Mouse (Mus musculus): ENCODE measurements around the gene Slc25a23. TPM values are rescaled to one million over a fixed set of nuclear protein-coding genes. Genes with fewer than 3 reads are reported as not detected.

Gene Slc25a23
- polyA plus RNA-seq, 1 experiment: 8.8 TPM

DNA sequence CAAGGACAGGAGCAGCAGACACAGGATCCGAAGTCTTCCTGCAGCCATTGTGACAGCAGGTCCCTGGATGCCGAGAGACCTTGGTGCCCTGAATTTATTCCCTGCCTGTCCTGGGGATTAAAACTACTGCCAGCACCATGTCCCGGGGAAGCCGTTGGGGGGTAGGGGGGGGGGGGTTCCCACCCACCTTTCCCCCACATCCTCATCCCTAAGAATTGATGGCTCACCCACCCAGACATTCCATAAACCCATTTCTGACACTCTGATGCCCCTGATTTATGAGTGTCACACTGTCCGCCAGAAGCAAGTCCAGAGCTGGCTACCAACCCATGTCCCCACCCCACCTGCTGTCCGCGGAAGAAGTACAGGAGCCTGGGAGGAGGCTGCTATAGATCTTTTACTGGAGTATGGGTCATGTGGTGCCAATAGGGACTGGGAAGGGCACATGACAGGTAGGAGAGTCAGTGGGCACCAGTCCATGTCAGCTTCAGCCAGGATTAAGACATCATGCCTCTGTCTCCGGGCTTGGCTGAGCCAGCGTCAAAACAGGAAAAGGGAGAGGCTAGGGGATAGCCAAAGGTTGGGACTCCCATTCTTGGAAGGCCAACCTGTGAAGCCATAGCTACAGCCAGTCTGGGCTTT is 59.6 kb downstream of the Slc25a23 start, which contains the start of gene Pspn:
TSS of gene Pspn (minus strand) at position 51 of the 642 bp plus-strand sequence.
- no peaks in the 10 kb centered on the region for H3K36me3 ChIP-seq (ENCODE audit: control insufficient read depth, insufficient read depth, low read length)

DNA sequence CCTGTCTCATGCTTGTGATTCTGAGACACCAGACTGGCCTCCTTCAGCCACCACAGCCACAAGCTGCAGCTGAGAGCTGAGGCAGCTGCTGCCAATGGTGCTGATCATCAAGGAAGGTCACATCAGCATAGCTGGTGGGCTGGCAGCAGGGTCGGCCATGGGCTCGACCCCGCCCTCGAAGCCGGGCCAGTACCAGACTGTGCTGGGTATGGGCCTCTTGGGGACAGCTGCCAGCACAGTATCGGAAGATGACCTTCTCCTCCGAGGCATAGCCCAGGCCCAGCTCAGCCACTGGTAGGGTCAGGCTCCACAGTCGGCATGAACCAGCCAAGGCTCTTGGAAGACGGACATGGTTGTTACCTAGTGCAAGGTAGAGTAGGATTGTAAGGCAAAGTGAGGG is 60.2 kb downstream of the Slc25a23 start:
- Histone ChIP-seq H3K27me3 (ENCODE audit: control insufficient read depth, insufficient read depth, low read length) (no peaks in the 10 kb centered on the region), H3K27ac (ENCODE audit: control insufficient read depth, insufficient read depth, low read depth, low read length) (no peak overlapping the region), H3K4me3 (ENCODE audit: control insufficient read depth, low read depth, low read length) (no peak overlapping the region), H3K36me3 (ENCODE audit: control insufficient read depth, insufficient read depth, low read length) (no peaks in the 10 kb centered on the region), H3K4me1 (ENCODE audit: control insufficient read depth, insufficient read depth, low read length) (peaks cover 8% of the 10 kb centered on the region)
- TF ChIP-seq CTCF (IDR thresholded peaks at IDR 0.05; ENCODE audit: control insufficient read depth, insufficient read depth, insufficient replicate concordance, low read depth, low read length): no peak
- TF ChIP-seq POLR2A (IDR thresholded peaks at IDR 0.05; ENCODE audit: control insufficient read depth, low read depth, low read length): no peak

More for the DNA sequence above, 59.6 kb downstream of the Slc25a23 start, which contains the start of gene Pspn:
- TF ChIP-seq POLR2A (IDR thresholded peaks at IDR 0.05; ENCODE audit: control insufficient read depth, low read depth, low read length): no peak
- TF ChIP-seq CTCF (IDR thresholded peaks at IDR 0.05; ENCODE audit: control insufficient read depth, insufficient read depth, insufficient replicate concordance, low read depth, low read length): no peak
- Histone ChIP-seq H3K4me3 (ENCODE audit: control insufficient read depth, low read depth, low read length) (no peak within 1 kb of the TSS), H3K27me3 (ENCODE audit: control insufficient read depth, insufficient read depth, low read length) (no peaks in the 10 kb centered on the region), H3K4me1 (ENCODE audit: control insufficient read depth, insufficient read depth, low read length) (peaks cover 8% of the 10 kb centered on the region), H3K27ac (ENCODE audit: control insufficient read depth, insufficient read depth, low read depth, low read length) (no peak within 1 kb of the TSS)

DNA sequence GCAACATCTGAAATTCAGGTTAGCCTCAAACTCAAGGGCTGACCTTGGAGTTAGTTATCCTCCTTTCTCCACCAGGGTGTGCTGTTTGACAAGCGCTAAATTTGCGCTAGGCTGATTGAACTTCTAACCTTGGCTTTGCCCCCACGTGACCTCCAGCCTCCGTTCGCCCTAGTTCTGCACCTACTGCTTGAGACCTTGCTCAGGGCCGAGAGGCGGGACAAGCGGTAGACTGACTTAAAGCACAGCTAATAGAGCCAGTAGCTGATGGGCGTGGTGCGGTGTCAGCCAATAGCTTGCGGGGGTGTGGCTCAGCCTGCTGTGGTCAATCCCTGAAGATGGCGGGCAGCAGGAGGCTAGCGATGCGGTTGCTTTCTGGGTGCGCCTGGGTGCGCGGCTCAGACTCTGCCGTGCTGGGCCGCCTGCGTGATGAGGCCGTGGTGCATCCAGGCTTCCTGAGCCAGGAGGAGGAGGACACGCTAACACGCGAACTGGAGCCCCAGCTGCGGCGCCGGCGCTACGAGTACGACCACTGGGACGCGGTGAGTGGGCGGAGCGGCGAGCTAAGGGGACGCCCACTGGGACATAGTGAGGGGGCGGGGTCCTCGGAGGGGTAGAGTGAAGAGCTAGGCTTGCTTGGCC is 62.5 kb downstream of the Slc25a23 start, which contains the start of gene Alkbh7:
TSS of gene Alkbh7 (plus strand) at position 311 of the 639 bp plus-strand sequence.
- Histone ChIP-seq H3K27me3 (ENCODE audit: control insufficient read depth, insufficient read depth, low read length) (no peaks in the 10 kb centered on the region), H3K4me1 (ENCODE audit: control insufficient read depth, insufficient read depth, low read length) (peaks cover 8% of the 10 kb centered on the region), H3K4me3 (ENCODE audit: control insufficient read depth, low read depth, low read length) (peak within 1 kb of the TSS; percentile 91), H3K27ac (ENCODE audit: control insufficient read depth, insufficient read depth, low read depth, low read length) (peak within 1 kb of the TSS; percentile 73), H3K36me3 (ENCODE audit: control insufficient read depth, insufficient read depth, low read length) (no peaks in the 10 kb centered on the region)
- peak; percentile 44; the same call in 1 of the 2 replicates for TF ChIP-seq POLR2A (IDR thresholded peaks at IDR 0.05; ENCODE audit: control insufficient read depth, low read depth, low read length)
- TF ChIP-seq CTCF (IDR thresholded peaks at IDR 0.05; ENCODE audit: control insufficient read depth, insufficient read depth, insufficient replicate concordance, low read depth, low read length): peak; percentile 45; the same call in 1 of the 2 replicates

DNA sequence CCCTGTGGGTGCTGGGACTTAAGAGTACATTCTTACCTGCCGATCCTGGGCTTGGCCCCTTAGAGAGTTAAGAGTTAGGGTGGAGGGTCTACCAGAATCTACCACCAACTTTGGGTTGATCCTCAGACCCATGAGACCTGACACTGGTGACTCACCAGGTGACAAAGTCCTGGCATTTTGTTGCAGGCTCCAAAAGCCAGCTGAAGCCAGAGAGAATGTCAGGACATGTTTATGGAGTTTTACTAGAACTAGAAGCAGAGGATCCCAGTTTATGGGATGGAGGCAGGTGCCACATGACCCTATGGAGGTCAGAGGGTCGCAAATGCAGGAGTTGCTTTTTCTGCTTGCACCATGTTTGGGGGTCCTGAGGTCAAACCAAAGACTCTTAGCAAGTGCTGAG is 63.2 kb downstream of the Slc25a23 start:
- peaks cover 8% of the 10 kb centered on the region for H3K4me1 ChIP-seq (ENCODE audit: control insufficient read depth, insufficient read depth, low read length)
- no peak overlapping the region for H3K27ac ChIP-seq (ENCODE audit: control insufficient read depth, insufficient read depth, low read depth, low read length)
- H3K27me3 ChIP-seq (ENCODE audit: control insufficient read depth, insufficient read depth, low read length): no peaks in the 10 kb centered on the region
- TF ChIP-seq POLR2A (IDR thresholded peaks at IDR 0.05; ENCODE audit: control insufficient read depth, low read depth, low read length): no peak
- no peak for TF ChIP-seq CTCF (IDR thresholded peaks at IDR 0.05; ENCODE audit: control insufficient read depth, insufficient read depth, insufficient replicate concordance, low read depth, low read length)
- no peaks in the 10 kb centered on the region for H3K36me3 ChIP-seq (ENCODE audit: control insufficient read depth, insufficient read depth, low read length)
- H3K4me3 ChIP-seq (ENCODE audit: control insufficient read depth, low read depth, low read length): no peak overlapping the region

DNA sequence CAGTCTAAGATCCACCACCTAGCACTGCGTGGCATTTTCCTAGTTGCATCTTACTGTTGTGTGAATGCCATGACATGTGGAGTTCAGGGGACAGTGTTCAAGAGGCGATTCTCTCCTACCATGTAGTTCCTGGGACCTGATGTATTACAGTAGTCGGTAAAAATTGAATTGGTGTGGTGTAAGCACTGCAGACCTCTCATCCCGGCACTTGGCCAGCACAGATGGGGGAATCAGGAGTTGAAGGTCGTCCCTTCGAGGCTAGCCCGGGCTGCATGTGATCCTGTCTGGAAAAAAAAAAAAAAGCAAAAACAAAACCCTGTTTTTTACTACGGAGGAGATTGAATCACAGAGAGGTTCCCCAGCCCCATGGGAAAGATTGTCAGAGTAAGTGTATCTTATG is 64.6 kb downstream of the Slc25a23 start:
- TF ChIP-seq CTCF (IDR thresholded peaks at IDR 0.05; ENCODE audit: control insufficient read depth, insufficient read depth, insufficient replicate concordance, low read depth, low read length) (no peak), POLR2A (IDR thresholded peaks at IDR 0.05; ENCODE audit: control insufficient read depth, low read depth, low read length) (no peak)
- Histone ChIP-seq H3K27me3 (ENCODE audit: control insufficient read depth, insufficient read depth, low read length) (no peaks in the 10 kb centered on the region), H3K36me3 (ENCODE audit: control insufficient read depth, insufficient read depth, low read length) (no peaks in the 10 kb centered on the region), H3K27ac (ENCODE audit: control insufficient read depth, insufficient read depth, low read depth, low read length) (no peak overlapping the region), H3K4me1 (ENCODE audit: control insufficient read depth, insufficient read depth, low read length) (peaks cover 11% of the 10 kb centered on the region), H3K4me3 (ENCODE audit: control insufficient read depth, low read depth, low read length) (no peak overlapping the region)

Other genes with a start within 250 kb of the Slc25a23 start
- gene Rfx2, start 228.8 kb downstream of the Slc25a23 start, polyA plus RNA-seq (2012; rRNA removed): 312 and 332 TPM in 2 replicates
- 166 TPM in 2 replicates for gene Acsbg2, start 185.4 kb downstream of the Slc25a23 start, polyA plus RNA-seq (2012; rRNA removed)
- 157 and 164 TPM in 2 replicates for gene 1700061G19Rik, start 184.4 kb downstream of the Slc25a23 start, polyA plus RNA-seq (2012; rRNA removed)
- 60.6 and 73.5 TPM in 2 replicates for gene Mllt1, start 124.4 kb downstream of the Slc25a23 start, polyA plus RNA-seq (2012; rRNA removed)
- not detected in 2 replicates for gene Acer1, start 77.7 kb downstream of the Slc25a23 start, polyA plus RNA-seq (2012; rRNA removed)
- gene Clpp, start 69.6 kb downstream of the Slc25a23 start, polyA plus RNA-seq (2012; rRNA removed): 31.1 and 33.7 TPM in 2 replicates
- gene Alkbh7, start 62.5 kb downstream of the Slc25a23 start, polyA plus RNA-seq (2012; rRNA removed): 30.2 and 35.7 TPM in 2 replicates
- gene Pspn, start 59.8 kb downstream of the Slc25a23 start, polyA plus RNA-seq (2012; rRNA removed): not detected in 2 replicates
- gene Gtf2f1, start 48.6 kb downstream of the Slc25a23 start, polyA plus RNA-seq (2012; rRNA removed): 175 and 195 TPM in 2 replicates
- gene Gm17949, start 48.4 kb downstream of the Slc25a23 start, polyA plus RNA-seq (2012; rRNA removed): 19.7 and 21.3 TPM in 2 replicates
- 45.2 and 45.9 TPM in 2 replicates for gene Khsrp, start 28.3 kb downstream of the Slc25a23 start, polyA plus RNA-seq (2012; rRNA removed)
- gene Slc25a41, start 18.2 kb downstream of the Slc25a23 start, polyA plus RNA-seq (2012; rRNA removed): 45.5 and 48.0 TPM in 2 replicates
- 2.4 and 4.3 TPM in 2 replicates for gene Crb3, start 758 bp downstream of the Slc25a23 start, polyA plus RNA-seq (2012; rRNA removed)
- 0.35 and 0.41 TPM in 2 replicates for gene Dennd1c, start 18.7 kb upstream of the Slc25a23 start, polyA plus RNA-seq (2012; rRNA removed)
- gene Tubb4a, start 27.9 kb upstream of the Slc25a23 start, polyA plus RNA-seq (2012; rRNA removed): 0.06 and 0.08 TPM in 2 replicates
- 0.10 TPM in 1 of 2 replicates, not detected in the other for gene Tnfsf9, start 45.5 kb upstream of the Slc25a23 start, polyA plus RNA-seq (2012; rRNA removed)
- not detected in 2 replicates for gene Cd70, start 89.9 kb upstream of the Slc25a23 start, polyA plus RNA-seq (2012; rRNA removed)
- not detected in 2 replicates for gene Tnfsf14, start 134.3 kb upstream of the Slc25a23 start, polyA plus RNA-seq (2012; rRNA removed)
- 6.3 and 12.4 TPM in 2 replicates for gene C3, start 168.3 kb upstream of the Slc25a23 start, polyA plus RNA-seq (2012; rRNA removed)
- gene Gpr108, start 188.6 kb upstream of the Slc25a23 start, polyA plus RNA-seq (2012; rRNA removed): 34.1 and 37.3 TPM in 2 replicates
- 4.5 and 5.6 TPM in 2 replicates for gene Trip10, start 189.6 kb upstream of the Slc25a23 start, polyA plus RNA-seq (2012; rRNA removed)
- 7.4 and 8.4 TPM in 2 replicates for gene Vav1, start 219.2 kb upstream of the Slc25a23 start, polyA plus RNA-seq (2012; rRNA removed)